Mouse (Mus musculus) heart, embryonic 10.5 days (tissue): ENCODE results near the gene Nars2. TPM values are rescaled to one million over a fixed set of nuclear protein-coding genes. Genes with fewer than 3 reads are reported as not detected.

Source experiments
- DNase-seq: peaks from one replicate; pipeline ENCODE4 v3.0.0-alpha.2; 2017; ENCODE audit warnings: low spot score
- H3K27ac ChIP-seq: fragments of 300-500 bp; sonication (generic); 2 replicates; pipeline ENCODE4 v1.5.1; 2016; ENCODE audit warnings: mild to moderate bottlenecking
- H3K27me3 ChIP-seq: fragments of 300-500 bp; sonication (generic); 2 replicates; pipeline ENCODE4 v1.6.1; 2016; ENCODE audit warnings: mild to moderate bottlenecking; ENCODE audit not compliant: poor library complexity, insufficient read depth, severe bottlenecking
- H3K36me3 ChIP-seq: fragments of 300-500 bp; sonication (generic); 2 replicates; pipeline ENCODE4 v1.6.1; 2016; ENCODE audit warnings: mild to moderate bottlenecking, moderate library complexity
- H3K4me1 ChIP-seq: fragments of 300-500 bp; sonication (generic); 2 replicates; pipeline ENCODE4 v1.6.1; 2016; ENCODE audit warnings: mild to moderate bottlenecking
- H3K4me3 ChIP-seq: fragments of 300-500 bp; sonication (generic); 2 replicates; pipeline ENCODE4 v1.5.1; 2016; ENCODE audit warnings: mild to moderate bottlenecking, moderate library complexity
- H3K9me3 ChIP-seq: fragments of 300-500 bp; sonication (generic); 2 replicates; pipeline ENCODE4 v1.6.1; 2016; ENCODE audit warnings: mild to moderate bottlenecking, moderate library complexity
- WGBS: fragments of 180-500 bp; shearing (Covaris S2); methylation state at CpG from one replicate; pipeline ENCODE4 v1.1.7; 2016; 5-methylcytosine and 5-hydroxymethylcytosine counted together
- polyA plus RNA-seq: library from polyadenylated mRNA; unstranded; fragments of >200 nt; fragmentation: Nextera tagmentation; extraction: Ambion mirVana; gene quantifications from 2 replicates; pipeline ENCODE4 v1.2.1, GENCODE M21; 2016

Nars2 gene
- polyA plus RNA-seq, 1 experiment from 2014 or later, result 22.1 TPM

DNA sequence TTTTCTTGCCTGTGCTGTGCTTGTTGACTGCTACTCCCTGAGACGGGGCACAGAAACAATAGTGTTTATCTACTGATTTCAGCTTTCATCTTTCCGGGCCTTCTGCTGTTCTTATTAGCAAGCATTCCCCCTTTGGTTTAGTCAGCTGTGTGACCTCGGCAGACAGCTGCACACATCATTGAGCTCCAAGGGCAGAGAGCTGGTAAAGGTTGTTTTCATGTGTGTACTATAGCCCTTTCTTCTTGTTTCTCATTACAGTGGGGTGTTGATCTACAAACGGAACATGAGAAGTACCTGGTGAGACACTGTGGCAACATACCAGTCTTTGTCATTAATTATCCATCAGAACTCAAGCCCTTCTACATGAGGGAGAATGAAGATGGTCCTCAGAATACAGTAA lies 88.3 kb downstream of the Nars2 start:
- Histone ChIP-seq H3K4me3 (no peak overlapping the region), H3K27ac (no peak overlapping the region), H3K27me3 (no peaks in the 10 kb centered on the region), H3K9me3 (no peaks in the 10 kb centered on the region), H3K36me3 (peaks cover 5% of the 10 kb centered on the region; the same call in 1 of the 2 replicates), H3K4me1 (peaks cover 5% of the 10 kb centered on the region; the same call in 1 of the 2 replicates)
- 59% methylated on average over 4 of the region's 4 CpGs for WGBS
- DNase-seq, result no peak

DNA sequence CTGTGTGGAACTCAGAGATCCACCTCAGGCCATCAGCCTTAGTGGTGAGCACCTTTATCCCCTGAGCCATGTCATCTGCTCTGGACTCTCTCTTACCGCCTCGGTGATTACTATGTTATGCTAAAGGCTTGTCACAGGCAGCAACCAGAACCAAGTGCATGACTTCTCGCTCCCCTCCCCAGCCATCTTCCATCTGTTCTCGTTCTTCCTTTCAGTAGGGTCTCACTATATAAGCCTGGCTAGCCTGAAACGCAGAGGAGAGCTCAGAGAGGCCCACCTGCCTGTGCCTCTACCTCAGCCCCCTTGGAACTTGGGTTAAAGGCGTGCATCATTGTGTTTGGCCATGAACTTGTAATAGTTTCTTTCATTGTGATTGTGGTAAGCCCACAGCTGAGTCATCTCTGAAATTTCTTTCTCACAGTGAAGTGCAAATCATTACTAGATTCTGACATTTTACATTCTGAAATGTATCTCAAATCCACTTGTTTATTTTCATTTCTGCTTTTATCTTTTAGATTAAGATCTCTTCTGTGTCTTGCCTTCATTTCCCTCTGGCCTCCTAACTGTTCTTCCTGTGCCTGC lies 90.7 kb downstream of the Nars2 start:
- Histone ChIP-seq H3K9me3 (no peaks in the 10 kb centered on the region), H3K4me3 (no peak overlapping the region), H3K27me3 (no peaks in the 10 kb centered on the region), H3K27ac (no peak overlapping the region), H3K36me3 (peaks cover 2% of the 10 kb centered on the region; the same call in 1 of the 2 replicates), H3K4me1 (peaks cover 5% of the 10 kb centered on the region; the same call in 1 of the 2 replicates)
- 86% methylated on average over 6 of the region's 6 CpGs for WGBS
- no peak for DNase-seq

DNA sequence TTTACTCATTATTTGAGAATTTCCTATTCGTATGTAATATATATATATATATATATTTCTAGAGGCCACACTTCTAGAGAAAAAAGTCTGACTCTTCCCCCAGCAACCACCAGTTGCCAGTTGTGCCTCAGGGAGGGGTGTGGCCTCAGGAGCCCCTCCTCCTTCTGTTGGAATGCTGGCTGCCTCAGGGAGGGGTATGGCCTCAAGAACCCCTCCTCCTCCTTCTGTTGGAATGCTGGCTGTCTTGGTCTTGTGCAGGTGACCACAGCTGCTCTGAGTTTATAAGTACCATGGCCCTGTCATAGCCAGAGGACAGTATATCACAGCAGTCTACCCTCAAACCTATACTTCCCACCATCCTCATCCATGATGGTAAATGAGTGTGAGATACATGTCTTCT lies 91.7 kb downstream of the Nars2 start:
- no peak for DNase-seq
- H3K4me1 ChIP-seq, result peaks cover 5% of the 10 kb centered on the region; the same call in 1 of the 2 replicates
- H3K27me3 ChIP-seq, result no peaks in the 10 kb centered on the region
- WGBS, result 89% methylated on average over 1 of the region's 1 CpGs
- no peak overlapping the region for H3K4me3 ChIP-seq
- no peak overlapping the region for H3K27ac ChIP-seq
- no peaks in the 10 kb centered on the region for H3K9me3 ChIP-seq
- peaks cover 2% of the 10 kb centered on the region; the same call in 1 of the 2 replicates for H3K36me3 ChIP-seq

DNA sequence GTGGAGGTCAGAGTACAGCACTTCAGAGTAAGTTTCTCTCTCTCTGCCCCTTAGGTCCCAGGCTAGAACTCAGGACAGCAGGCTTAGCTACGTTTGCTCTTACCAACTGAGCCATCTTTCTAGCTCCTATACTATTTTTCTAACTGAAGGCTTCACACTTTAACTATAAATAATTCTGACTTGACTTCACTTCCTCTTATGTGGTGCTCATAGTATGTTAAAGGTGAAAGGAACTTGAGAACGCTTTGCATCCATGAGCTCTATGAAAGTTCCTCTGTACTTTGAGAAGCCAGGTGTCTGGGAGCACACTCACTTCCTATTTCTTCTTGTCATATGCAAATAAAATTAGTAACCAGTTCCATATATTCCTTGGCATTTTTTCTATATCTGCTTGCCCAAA lies 109.7 kb downstream of the Nars2 start:
- Histone ChIP-seq H3K4me3 (no peak overlapping the region), H3K9me3 (no peaks in the 10 kb centered on the region), H3K4me1 (no peaks in the 10 kb centered on the region), H3K36me3 (peaks cover 8% of the 10 kb centered on the region; the same call in 1 of the 2 replicates), H3K27ac (no peak overlapping the region), H3K27me3 (no peaks in the 10 kb centered on the region)
- no peak for DNase-seq
- WGBS, result 92% methylated on average over 2 of the region's 2 CpGs

DNA sequence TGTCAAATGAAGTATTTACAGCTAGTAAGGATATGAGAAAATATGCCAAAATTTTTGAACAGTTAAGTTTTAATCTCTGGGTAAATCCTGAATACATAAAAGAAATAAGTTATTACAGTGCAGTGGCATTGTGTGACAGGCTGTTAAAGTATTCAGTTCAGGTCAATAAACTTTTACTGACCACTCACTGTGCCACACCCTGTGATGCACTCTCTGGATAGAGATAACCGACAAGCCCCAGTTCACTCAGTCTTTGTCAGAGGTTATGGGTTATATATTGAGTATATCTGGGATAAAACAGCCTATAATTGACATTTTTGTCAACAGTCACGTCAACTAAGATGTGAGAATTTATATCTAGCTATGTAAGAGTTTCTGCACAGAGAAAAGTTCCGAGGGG lies 120.2 kb downstream of the Nars2 start:
- WGBS, result 83% methylated on average over 3 of the region's 3 CpGs
- no peaks in the 10 kb centered on the region for H3K36me3 ChIP-seq
- H3K27me3 ChIP-seq, result no peaks in the 10 kb centered on the region
- H3K9me3 ChIP-seq, result no peaks in the 10 kb centered on the region
- H3K27ac ChIP-seq, result no peak overlapping the region
- no peak for DNase-seq
- H3K4me1 ChIP-seq, result 0 out of 2 replicates have a peak, but pooled peaks cover 2% of the 10 kb centered on the region
- no peak overlapping the region for H3K4me3 ChIP-seq

DNA sequence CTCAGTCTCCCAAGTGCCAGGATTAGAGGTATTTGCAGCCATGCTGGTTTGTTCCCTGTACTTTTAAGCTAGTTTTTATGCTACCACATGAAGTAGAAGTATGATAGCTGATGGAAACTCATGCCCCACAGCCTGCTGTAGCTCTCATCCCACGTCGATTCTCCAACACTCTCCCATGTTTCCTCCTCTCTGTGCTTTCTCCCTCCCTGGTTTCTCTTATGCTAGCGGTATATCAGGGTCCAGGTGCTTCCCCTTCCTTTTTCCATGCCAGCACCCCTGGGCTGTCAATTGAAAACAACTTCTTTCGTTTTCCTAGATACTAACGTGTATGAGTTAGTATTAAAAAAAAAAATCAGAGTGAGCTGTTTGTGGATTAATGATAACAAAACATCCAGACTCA lies 120.8 kb downstream of the Nars2 start:
- H3K36me3 ChIP-seq, result no peaks in the 10 kb centered on the region
- no peak overlapping the region for H3K4me3 ChIP-seq
- 80% methylated on average over 5 of the region's 5 CpGs for WGBS

DNA sequence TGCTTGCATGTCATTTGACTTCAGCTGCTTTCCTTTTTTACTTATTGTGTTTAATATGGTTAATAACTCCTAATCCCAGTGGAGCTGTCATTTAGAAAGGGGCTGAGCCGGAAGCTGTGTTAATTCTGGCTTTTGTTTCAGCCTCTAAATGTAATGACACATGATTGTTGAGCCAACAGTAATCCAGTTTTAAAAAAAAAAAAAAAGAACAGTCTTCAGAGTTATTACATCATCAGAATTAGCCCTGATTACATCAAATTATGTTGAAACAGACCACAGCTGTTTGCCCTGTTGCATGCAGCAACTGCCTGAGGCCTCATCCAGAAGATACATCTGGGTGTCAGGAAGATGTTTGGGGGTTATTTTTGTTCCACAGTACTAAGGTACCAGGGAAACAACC lies 123.7 kb downstream of the Nars2 start:
- H3K9me3 ChIP-seq, result no peaks in the 10 kb centered on the region
- no peak overlapping the region for H3K4me3 ChIP-seq
- no peaks in the 10 kb centered on the region for H3K27me3 ChIP-seq
- H3K27ac ChIP-seq, result no peak overlapping the region
- no peaks in the 10 kb centered on the region for H3K36me3 ChIP-seq
- DNase-seq, result no peak
- 77% methylated on average over 1 of the region's 1 CpGs for WGBS
- H3K4me1 ChIP-seq, result peaks cover 8% of the 10 kb centered on the region; the same call in 1 of the 2 replicates

More for the DNA sequence above, 120.8 kb downstream of the Nars2 start:
- 0 out of 2 replicates have a peak, but pooled peaks cover 5% of the 10 kb centered on the region for H3K4me1 ChIP-seq
- H3K27ac ChIP-seq, result no peak overlapping the region
- H3K9me3 ChIP-seq, result no peaks in the 10 kb centered on the region
- H3K27me3 ChIP-seq, result no peaks in the 10 kb centered on the region
- no peak for DNase-seq

DNA sequence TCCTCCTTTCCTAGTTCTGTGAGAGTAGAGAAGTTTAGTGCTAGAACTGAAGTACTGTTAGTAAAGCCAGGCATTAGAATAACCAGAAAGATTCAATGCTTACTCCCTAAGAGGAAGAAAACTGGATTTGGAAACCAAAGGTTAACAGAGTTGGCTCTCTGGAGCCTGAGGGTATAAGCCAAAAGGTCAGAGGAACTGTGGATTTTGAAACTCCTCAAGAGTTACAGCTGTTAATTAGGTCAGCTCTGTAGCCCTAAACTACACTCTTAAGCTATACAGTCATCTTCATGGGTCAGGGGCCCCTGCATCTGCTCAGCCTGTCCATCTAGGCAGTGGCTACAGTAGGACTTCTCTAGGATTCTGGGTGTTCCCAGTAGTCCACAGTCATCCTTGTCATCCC lies 125.7 kb downstream of the Nars2 start:
- H3K9me3 ChIP-seq, result no peaks in the 10 kb centered on the region
- H3K27me3 ChIP-seq, result no peaks in the 10 kb centered on the region
- H3K4me3 ChIP-seq, result no peak overlapping the region
- DNase-seq, result no peak
- H3K36me3 ChIP-seq, result no peaks in the 10 kb centered on the region
- H3K27ac ChIP-seq, result no peak overlapping the region
- peaks cover 16% of the 10 kb centered on the region; the same call in 1 of the 2 replicates for H3K4me1 ChIP-seq

DNA sequence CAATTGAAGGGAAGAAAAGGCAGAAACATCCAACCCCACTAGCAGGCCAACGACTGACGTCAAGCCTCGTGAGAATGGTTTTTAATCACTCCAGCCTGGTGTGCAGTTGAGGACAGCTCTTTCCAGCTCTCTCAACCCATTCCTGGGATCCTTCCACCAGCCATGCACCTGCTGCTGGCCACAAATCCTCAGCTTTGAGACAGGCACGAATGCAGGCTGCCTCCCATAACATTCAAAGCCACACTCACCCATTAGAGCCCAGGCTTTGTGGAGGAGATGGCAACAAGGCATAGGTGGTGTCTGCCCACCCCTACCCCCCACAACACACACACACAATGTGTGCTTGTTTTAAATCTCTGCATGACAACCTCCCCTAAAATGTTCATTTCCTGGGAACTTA lies 127.4 kb downstream of the Nars2 start:
- H3K4me1 ChIP-seq, result peaks cover 26% of the 10 kb centered on the region
- H3K9me3 ChIP-seq, result no peaks in the 10 kb centered on the region
- no peak for DNase-seq
- 53% methylated on average over 4 of the region's 4 CpGs for WGBS
- no peak overlapping the region for H3K4me3 ChIP-seq
- no peaks in the 10 kb centered on the region for H3K27me3 ChIP-seq
- H3K36me3 ChIP-seq, result no peaks in the 10 kb centered on the region
- no peak overlapping the region for H3K27ac ChIP-seq

DNA sequence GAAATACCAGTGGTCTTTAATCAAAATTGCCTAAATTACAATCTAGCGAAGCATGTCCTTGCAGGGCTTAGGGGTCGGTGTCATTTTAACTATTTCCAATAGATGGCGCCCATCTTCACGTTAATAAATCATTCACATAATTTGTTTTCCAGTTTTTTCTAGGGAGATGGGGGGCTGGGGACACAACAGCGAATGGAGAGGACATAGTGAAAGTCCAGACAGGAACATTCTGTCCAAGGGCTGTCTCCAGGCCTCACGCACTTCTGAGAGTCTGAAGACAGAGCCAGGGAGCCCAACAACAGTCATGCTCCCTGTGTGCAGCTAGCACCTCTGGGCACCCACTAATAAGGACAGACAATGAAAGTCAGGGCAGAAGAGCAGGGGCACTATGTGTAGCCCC lies 127.8 kb downstream of the Nars2 start:
- H3K4me1 ChIP-seq, result peaks cover 28% of the 10 kb centered on the region
- no peak overlapping the region for H3K27ac ChIP-seq
- H3K4me3 ChIP-seq, result no peak overlapping the region
- no peaks in the 10 kb centered on the region for H3K36me3 ChIP-seq
- DNase-seq, result no peak
- 19% methylated on average over 6 of the region's 6 CpGs for WGBS
- no peaks in the 10 kb centered on the region for H3K9me3 ChIP-seq
- H3K27me3 ChIP-seq, result no peaks in the 10 kb centered on the region

DNA sequence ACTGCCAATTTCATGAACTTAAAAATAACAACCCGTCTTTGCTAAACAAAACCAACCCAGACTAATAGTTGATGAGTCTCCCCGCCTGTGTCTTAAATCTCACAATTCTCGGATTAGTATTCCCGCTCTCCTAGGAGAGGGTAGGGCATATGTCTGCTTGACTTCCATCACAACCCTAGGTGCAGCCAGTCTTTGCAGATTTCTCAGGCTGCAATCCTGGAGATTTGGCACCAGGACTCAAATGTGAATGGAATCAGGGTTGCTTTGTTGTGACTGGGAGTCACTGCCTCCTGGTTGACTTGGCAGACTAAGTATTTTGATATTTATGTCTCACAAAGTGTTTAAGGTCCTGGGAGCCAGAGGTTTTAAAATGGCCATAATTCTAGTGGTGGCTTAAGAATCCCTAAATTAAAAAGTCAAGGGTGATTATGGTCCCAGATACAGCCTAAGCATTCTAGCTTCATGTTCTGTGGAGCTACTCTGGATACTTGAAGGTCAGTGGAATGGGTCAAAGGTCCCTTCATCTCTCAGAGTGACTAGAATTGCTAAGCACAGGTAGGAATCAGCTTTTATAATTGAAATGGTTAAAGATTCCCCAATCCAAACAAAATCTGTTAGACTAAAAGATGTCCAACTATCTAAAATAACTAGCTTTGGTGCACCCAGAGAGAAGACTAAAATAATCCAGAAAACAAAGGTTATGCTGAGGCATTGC lies 128.5 kb downstream of the Nars2 start:
- Histone ChIP-seq H3K27ac (no peak overlapping the region), H3K9me3 (no peaks in the 10 kb centered on the region), H3K27me3 (no peaks in the 10 kb centered on the region), H3K36me3 (no peaks in the 10 kb centered on the region), H3K4me3 (no peak overlapping the region), H3K4me1 (peaks cover 28% of the 10 kb centered on the region)
- WGBS, result 67% methylated on average over 4 of the region's 4 CpGs
- DNase-seq, result no peak

DNA sequence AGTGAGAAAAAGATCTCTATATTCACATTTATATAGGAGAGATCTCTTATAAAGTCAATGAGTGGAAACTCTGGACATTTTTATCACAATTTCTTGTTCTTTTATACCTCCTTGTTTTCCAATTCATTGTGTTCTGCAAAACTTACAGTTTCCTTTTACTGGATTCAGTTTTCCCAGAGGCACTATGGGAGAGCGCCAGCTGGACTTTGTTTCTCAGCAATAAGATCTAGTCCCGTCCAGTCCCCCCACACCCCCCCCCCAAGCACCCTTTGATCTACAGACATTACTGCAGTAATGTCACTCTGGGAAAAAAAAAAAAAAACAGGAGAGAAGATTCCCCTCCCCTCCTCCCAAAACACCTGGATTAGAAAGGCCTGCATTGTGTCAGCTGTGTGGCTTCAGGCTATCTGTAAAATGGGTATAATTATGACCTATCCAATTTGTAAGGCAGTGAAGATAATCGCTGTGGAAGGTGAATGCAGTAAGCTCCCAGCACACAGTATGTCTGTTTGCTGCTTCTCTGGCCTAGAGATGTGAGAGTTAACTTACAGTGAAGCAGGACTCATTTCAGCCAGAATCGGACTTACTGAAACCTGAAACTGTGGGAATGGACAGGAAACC lies 129.4 kb downstream of the Nars2 start:
- Histone ChIP-seq H3K9me3 (no peaks in the 10 kb centered on the region), H3K36me3 (no peaks in the 10 kb centered on the region), H3K27ac (peak overlapping the region; percentile 97), H3K27me3 (no peaks in the 10 kb centered on the region), H3K4me1 (peaks cover 28% of the 10 kb centered on the region), H3K4me3 (peak overlapping the region; percentile 90)
- no peak for DNase-seq
- 46% methylated on average over 4 of the region's 4 CpGs for WGBS

DNA sequence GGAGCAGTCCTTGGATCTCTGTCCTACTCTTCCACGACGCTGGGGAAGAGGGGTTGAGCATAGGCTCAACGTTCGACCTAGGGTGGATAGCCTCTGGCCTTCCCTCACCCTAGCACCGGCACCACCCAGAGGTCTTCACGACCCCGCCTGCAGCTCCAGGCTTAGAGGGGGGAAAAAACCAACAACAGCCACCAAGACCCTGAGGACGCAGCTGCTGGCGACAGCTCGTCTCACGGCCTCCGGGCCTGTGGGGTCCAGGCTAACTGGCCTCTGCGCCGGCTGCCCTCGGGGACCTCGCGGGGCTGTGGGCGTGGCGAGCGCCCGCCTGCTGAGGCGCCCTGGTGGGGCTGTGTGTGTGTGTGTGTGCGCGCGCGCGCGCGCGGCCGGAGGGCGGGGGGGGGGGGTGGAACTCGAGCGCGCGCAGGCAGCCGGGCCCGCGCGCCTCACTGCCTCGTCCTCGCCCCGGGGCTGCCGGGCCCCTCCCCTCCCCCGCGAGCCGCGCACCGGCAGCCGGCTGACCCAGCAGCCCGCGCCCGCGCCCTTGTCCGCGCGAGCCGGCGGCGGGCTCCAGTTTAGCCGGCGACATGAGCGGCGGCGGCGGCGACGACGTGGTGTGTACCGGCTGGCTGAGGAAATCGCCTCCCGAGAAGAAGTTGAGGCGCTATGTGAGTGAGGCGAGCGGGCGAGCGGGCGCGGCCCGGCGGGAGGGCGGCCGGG lies 130.1 kb downstream of the Nars2 start, which contains the start of gene Gab2:
TSS of gene Gab2 (plus strand) at position 345 of the 717 bp plus-strand sequence.
- WGBS, result under 1% methylated on average over 58 of the region's 83 CpGs
- Histone ChIP-seq H3K27me3 (no peaks in the 10 kb centered on the region), H3K27ac (peak within 1 kb of the TSS; percentile 97), H3K4me3 (peak within 1 kb of the TSS; percentile 90), H3K36me3 (no peaks in the 10 kb centered on the region), H3K9me3 (no peaks in the 10 kb centered on the region), H3K4me1 (peaks cover 27% of the 10 kb centered on the region)
- peak; percentile 94 for DNase-seq
